Mouse (Mus musculus) adrenal gland, adult 10 weeks (tissue): ENCODE data around the gene Spo11. TPM values are rescaled to one million over a fixed set of nuclear protein-coding genes. Genes with fewer than 3 reads are reported as not detected.

Experiments
- polyA plus RNA-seq: library from polyadenylated mRNA; stranded (reverse); fragments of 350-450 nt; fragmentation: Illumina TruSeq; extraction: RNeasy Lipid Tissue Mini Kit (QIAGEN cat#74804); gene quantifications from one replicate; pipeline ENCODE4 v1.2.3, GENCODE M21; 2014; ENCODE audit warnings: low read depth, low replicate concordance

Spo11 gene
- polyA plus RNA-seq: not detected

GRCm38 (mm10) chr2:172977409-172978130, at the start of gene Spo11:
TSS of gene Spo11 (plus strand) at chr2:172977700.

GRCm38 (mm10) chr2:172940003-172940798, 37.3 kb upstream of the Spo11 start, which contains the start of gene Bmp7:
TSS of gene Bmp7 (minus strand) at chr2:172940321.

DNA sequence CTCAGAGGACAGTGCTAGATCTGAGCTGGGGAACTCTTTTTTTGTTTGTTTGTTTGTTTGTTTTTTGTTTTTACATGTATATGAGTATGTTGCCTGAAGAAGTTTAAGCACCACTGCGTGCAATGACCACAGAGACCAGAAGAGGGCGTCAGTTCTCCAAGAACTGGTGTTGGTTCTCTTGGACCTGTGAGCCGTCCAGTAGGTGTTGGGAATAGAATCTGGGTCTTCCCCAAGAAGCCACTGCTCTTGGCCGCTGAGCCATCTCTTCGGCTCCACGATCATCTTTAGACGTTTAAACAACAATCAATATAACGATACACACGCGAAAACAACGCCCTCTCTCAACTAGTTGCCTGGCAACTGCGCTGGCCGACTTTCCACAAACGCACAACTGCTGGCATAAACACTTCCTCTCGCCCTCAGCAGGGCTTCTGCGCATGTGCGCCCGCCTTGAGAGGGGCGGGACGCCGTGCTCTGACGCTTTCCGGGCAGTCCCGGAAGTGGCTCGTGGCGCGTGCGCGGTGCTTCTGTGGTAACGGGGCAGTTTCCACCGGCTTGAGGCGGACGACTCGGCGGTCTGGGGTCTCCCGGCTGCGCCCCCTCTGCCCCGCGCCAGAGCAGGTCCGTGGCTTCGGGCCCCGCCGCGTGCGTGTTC, 22.3 kb downstream of the Spo11 start, which contains the start of gene Rae1:
Rae1 (plus strand) TSS at position 488 of the 655 bp plus-strand sequence.

DNA sequence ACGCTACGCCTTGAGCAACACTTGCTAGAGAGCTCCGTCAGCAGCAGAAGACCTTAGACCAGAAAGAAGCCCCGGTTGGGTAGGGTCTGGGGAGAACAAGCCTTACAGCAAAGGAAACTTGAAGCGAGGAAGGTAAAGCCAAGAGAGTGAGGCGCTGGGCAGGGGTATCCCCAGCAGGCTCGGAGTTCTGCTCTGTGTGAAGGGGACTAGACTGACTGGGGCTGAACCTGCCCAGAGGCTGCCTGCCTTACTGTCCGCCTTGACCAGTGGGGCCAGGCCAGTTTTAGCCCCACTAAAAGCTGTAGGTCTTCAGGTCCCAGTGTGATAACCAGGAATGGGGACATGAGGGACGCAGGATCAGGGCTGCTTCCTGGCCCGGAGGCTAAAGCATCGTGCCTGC, 42.9 kb downstream of the Spo11 start, which contains the start of gene Rbm38:
Rbm38 (plus strand) TSS at position 69 of the 400 bp plus-strand sequence.

Other genes with a start within 250 kb of the Spo11 start
- gene Bmp7, start 37.4 kb upstream of the Spo11 start, polyA plus RNA-seq: 9.6 TPM
- gene Rae1, start 22.4 kb downstream of the Spo11 start, polyA plus RNA-seq: 53.0 TPM
- 0.64 TPM for gene Rbm38, start 42.8 kb downstream of the Spo11 start, polyA plus RNA-seq
- not detected for gene Ctcfl, start 141.8 kb downstream of the Spo11 start, polyA plus RNA-seq
- gene Pck1, start 175.3 kb downstream of the Spo11 start, polyA plus RNA-seq: 166 TPM
- 1.2 TPM for gene Zbp1, start 241.2 kb downstream of the Spo11 start, polyA plus RNA-seq